Mouse (Mus musculus): ENCODE data around the gene Foxj3. TPM values are rescaled to one million over a fixed set of nuclear protein-coding genes. Genes with fewer than 3 reads are reported as not detected.

Gene Foxj3
- total and polyA plus RNA-seq, 2 experiments from 2014 or later, result 25.2 to 52.7 TPM

DNA sequence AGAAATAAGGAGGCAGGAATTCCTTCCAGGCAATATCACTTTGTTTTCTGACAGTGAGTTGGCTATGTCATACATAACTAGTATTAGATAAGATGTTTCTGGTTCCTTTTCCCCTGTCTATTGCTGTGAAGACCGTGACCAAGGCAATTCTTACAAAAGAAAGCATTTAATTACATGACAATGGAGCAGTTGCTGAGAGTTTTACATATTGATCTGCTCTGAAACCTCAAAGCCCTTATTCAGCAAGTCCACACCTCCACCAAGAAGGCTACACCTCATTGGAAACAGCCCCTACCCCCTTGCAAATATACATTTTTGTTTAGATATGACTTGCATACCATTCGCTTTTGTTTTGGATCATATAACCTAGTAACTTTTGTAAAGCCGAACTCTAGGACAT is 55.7 kb downstream of the Foxj3 start:
- no peak overlapping the region for H3K4me3 ChIP-seq (ENCODE audit: low read depth, low read length)
- no peak for TF ChIP-seq CTCF (IDR thresholded peaks at IDR 0.05; ENCODE audit: low read depth)
- DNase-seq, result no peak
- H3K4me2 ChIP-seq (ENCODE audit: low read depth), result no peak overlapping the region
- WGBS, result 69% methylated on average over 3 of the region's 3 CpGs
- H3K36me3 ChIP-seq (ENCODE audit: insufficient read depth), result no peaks in the 10 kb centered on the region
- 0 out of 2 replicates have a peak, but pooled peaks cover 2% of the 10 kb centered on the region for H3K4me1 ChIP-seq (ENCODE audit: insufficient read depth)
- H3K27ac ChIP-seq (ENCODE audit: low read depth, low read length), result no peak overlapping the region
- no peaks in the 10 kb centered on the region for H3K9me3 ChIP-seq (ENCODE audit: low read length)
- no peaks in the 10 kb centered on the region for H3K27me3 ChIP-seq (ENCODE audit: insufficient read depth, low read length)
- H3K9ac ChIP-seq, result no peak overlapping the region
- no peak for ATAC-seq

DNA sequence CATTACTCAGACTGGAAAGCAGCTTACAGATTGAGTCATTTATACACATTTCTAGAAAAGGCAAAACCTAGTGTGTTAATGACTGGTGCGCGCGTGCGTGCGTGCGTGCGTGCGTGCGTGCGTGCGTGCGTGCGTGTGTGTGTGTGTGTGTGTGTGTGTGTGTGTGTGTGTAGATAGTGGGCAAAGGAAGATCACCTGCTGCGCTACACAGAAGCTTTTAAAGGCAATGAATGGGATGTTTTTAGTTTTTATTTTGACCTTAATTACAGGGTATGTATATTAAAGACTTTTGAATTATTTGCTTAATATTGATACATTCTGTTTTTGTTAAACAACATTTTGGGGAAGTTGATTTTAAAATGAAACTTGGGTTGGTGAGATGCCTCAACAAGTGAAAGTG is 57.5 kb downstream of the Foxj3 start:
- DNase-seq, result no peak
- Histone ChIP-seq H3K27me3 (ENCODE audit: insufficient read depth, low read length) (no peaks in the 10 kb centered on the region), H3K9me3 (ENCODE audit: low read length) (no peaks in the 10 kb centered on the region), H3K4me3 (ENCODE audit: low read depth, low read length) (no peak overlapping the region), H3K27ac (ENCODE audit: low read depth, low read length) (no peak overlapping the region), H3K36me3 (ENCODE audit: insufficient read depth) (no peaks in the 10 kb centered on the region), H3K9ac (no peak overlapping the region), H3K4me2 (ENCODE audit: low read depth) (no peak overlapping the region), H3K4me1 (ENCODE audit: insufficient read depth) (0 out of 2 replicates have a peak, but pooled peaks cover 2% of the 10 kb centered on the region)
- no peak for ATAC-seq
- WGBS, result 94% methylated on average over 14 of the region's 14 CpGs
- no peak for TF ChIP-seq CTCF (IDR thresholded peaks at IDR 0.05; ENCODE audit: low read depth)

DNA sequence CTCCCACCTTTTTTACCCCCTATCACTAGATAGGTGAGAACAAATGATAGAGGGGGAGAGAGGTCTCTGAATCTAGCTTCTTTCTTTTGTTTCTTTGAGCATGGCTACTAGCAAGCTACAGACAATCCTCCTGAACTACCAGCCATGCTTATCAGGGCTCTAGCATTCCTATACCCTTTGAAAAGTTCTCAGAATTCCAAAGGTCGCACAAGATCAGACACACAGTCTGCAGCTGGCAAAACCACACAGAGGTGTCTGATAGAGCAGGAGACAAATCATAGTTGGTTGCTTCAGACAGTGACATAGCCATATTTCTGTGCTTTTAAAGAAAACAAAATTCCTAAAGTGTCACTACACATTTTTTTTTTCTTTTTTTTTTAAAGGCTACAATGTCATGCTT is 62.8 kb downstream of the Foxj3 start:
- Histone ChIP-seq H3K9me3 (ENCODE audit: low read length) (no peaks in the 10 kb centered on the region), H3K4me1 (ENCODE audit: insufficient read depth) (no peaks in the 10 kb centered on the region), H3K9ac (no peak overlapping the region), H3K4me2 (ENCODE audit: low read depth) (no peak overlapping the region), H3K4me3 (ENCODE audit: low read depth, low read length) (no peak overlapping the region), H3K27me3 (ENCODE audit: insufficient read depth, low read length) (no peaks in the 10 kb centered on the region), H3K27ac (ENCODE audit: low read depth, low read length) (no peak overlapping the region), H3K36me3 (ENCODE audit: insufficient read depth) (0 out of 2 replicates have a peak, but pooled peaks cover 4% of the 10 kb centered on the region)
- no peak for ATAC-seq
- TF ChIP-seq CTCF (IDR thresholded peaks at IDR 0.05; ENCODE audit: low read depth), result no peak
- 78% methylated on average over 1 of the region's 1 CpGs for WGBS
- no peak for DNase-seq

DNA sequence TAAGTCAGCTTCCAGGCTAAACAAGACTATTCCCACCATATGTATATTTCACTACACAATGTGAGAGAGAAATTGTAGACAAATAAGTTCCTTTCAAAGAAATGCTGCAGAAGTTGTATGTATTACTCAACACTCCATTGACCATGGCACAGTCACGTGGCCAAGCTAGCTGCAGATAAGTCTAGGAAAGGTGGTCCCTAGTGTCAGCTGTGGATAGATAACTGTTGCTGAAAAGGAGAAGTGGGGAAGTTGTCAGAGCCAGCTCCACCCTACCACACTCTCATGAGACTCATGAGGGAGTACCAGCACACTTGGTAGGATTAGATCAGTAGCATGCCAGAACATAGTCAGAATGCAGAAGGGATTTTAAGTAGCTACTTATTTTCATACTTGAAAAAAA is 72.7 kb downstream of the Foxj3 start:
- no peak for TF ChIP-seq CTCF (IDR thresholded peaks at IDR 0.05; ENCODE audit: low read depth)
- no peak for ATAC-seq

DNA sequence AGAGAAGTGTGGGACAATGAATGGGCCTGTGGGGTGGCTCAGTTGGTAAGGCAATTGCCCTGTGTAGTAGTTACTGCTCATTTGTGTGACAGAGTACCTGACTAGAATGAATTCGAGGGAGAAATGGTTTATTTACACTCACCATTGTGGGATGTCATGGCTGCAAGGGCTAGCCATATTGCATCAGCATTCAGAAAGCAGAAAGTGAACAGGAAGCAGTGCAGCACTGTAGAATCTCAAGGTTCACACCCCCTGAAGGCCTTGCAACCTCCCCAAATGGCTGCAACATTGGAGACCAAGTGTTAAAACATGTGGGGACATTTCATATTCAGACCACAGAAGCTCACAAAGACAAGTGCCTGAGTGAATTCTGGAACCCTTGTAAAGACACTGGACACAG is 77.3 kb downstream of the Foxj3 start:
- Histone ChIP-seq H3K9ac (no peak overlapping the region), H3K9me3 (ENCODE audit: low read length) (no peaks in the 10 kb centered on the region), H3K36me3 (ENCODE audit: insufficient read depth) (no peaks in the 10 kb centered on the region), H3K4me3 (ENCODE audit: low read depth, low read length) (no peak overlapping the region), H3K27ac (ENCODE audit: low read depth, low read length) (no peak overlapping the region), H3K4me2 (ENCODE audit: low read depth) (no peak overlapping the region), H3K4me1 (ENCODE audit: insufficient read depth) (no peaks in the 10 kb centered on the region), H3K27me3 (ENCODE audit: insufficient read depth, low read length) (no peaks in the 10 kb centered on the region)
- ATAC-seq (no peak), DNase-seq (no peak)
- WGBS, result 42% methylated on average over 1 of the region's 1 CpGs
- TF ChIP-seq CTCF (IDR thresholded peaks at IDR 0.05; ENCODE audit: low read depth), result no peak

More for the DNA sequence above, 72.7 kb downstream of the Foxj3 start:
- Histone ChIP-seq H3K4me3 (ENCODE audit: low read depth, low read length) (no peak overlapping the region), H3K9me3 (ENCODE audit: low read length) (no peaks in the 10 kb centered on the region), H3K27ac (ENCODE audit: low read depth, low read length) (no peak overlapping the region), H3K27me3 (ENCODE audit: insufficient read depth, low read length) (no peaks in the 10 kb centered on the region), H3K4me2 (ENCODE audit: low read depth) (no peak overlapping the region), H3K36me3 (ENCODE audit: insufficient read depth) (no peaks in the 10 kb centered on the region; the same call in 1 of the 2 replicates), H3K4me1 (ENCODE audit: insufficient read depth) (no peaks in the 10 kb centered on the region), H3K9ac (no peak overlapping the region)
- DNase-seq, result no peak
- 92% methylated on average over 1 of the region's 1 CpGs for WGBS

DNA sequence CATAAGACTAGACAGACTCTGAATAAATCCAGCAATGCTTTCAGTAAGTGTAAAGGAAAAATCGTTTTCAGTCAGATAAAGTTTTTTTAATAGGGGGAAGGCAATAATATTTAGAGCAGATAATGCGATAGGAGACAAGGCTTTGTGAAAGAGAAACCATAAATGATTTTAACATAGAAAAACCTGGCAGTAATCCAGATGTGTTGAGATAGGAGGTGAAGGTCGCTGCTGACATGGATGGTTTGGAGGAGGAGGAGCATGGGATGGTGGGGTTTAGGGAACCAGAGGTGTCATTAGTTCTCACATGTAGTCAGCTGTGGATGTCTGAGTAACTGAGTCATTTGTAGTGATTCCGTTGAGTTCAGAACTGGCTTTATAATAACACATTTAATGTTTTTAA is 77.9 kb downstream of the Foxj3 start:
- Histone ChIP-seq H3K27me3 (ENCODE audit: insufficient read depth, low read length) (no peaks in the 10 kb centered on the region), H3K4me2 (ENCODE audit: low read depth) (no peak overlapping the region), H3K4me3 (ENCODE audit: low read depth, low read length) (no peak overlapping the region), H3K27ac (ENCODE audit: low read depth, low read length) (no peak overlapping the region), H3K36me3 (ENCODE audit: insufficient read depth) (peaks cover 2% of the 10 kb centered on the region), H3K9ac (no peak overlapping the region), H3K9me3 (ENCODE audit: low read length) (no peaks in the 10 kb centered on the region), H3K4me1 (ENCODE audit: insufficient read depth) (no peaks in the 10 kb centered on the region)
- 68% methylated on average over 4 of the region's 4 CpGs for WGBS
- no peak for TF ChIP-seq CTCF (IDR thresholded peaks at IDR 0.05; ENCODE audit: low read depth)
- no peak for ATAC-seq
- no peak for DNase-seq

DNA sequence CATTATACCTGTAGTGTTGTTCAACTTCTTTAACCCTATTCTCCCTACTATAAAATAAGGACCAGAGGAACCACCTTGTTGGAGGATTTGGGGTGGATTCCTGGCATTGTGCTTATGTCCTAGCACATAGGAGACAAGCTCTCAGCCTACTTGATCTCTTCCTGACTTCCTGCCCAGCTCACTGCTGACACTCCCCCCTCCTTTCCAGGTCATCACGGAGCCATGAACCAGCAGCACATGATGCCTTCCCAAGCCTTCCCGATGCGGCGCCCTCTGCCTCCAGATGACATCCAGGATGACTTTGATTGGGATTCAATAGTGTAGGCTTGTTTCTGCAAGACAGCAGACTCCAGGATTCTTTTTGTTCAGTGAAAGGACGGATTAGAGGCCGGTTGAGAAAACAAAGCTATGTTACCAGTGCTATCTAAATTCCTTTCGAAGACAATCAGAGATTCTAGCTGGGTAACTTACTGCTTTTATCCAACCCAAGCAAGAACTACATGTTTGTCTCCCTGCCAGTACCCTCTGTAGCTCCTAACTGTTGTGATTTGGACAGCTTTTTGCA is 89.4 kb downstream of the Foxj3 start:
- H3K27ac ChIP-seq (ENCODE audit: low read depth, low read length), result no peak overlapping the region
- no peak overlapping the region for H3K4me3 ChIP-seq (ENCODE audit: low read depth, low read length)
- H3K36me3 ChIP-seq (ENCODE audit: insufficient read depth), result peaks cover 26% of the 10 kb centered on the region
- H3K9ac ChIP-seq, result no peak overlapping the region
- no peaks in the 10 kb centered on the region for H3K4me1 ChIP-seq (ENCODE audit: insufficient read depth)
- DNase-seq (no peak), ATAC-seq (no peak)
- H3K4me2 ChIP-seq (ENCODE audit: low read depth), result no peak overlapping the region
- TF ChIP-seq CTCF (IDR thresholded peaks at IDR 0.05; ENCODE audit: low read depth), result no peak
- H3K27me3 ChIP-seq (ENCODE audit: insufficient read depth, low read length), result no peaks in the 10 kb centered on the region
- 27% methylated on average over 7 of the region's 7 CpGs for WGBS
- no peaks in the 10 kb centered on the region for H3K9me3 ChIP-seq (ENCODE audit: low read length)

Data from forebrain, postnatal 0 days (tissue).